Mouse (Mus musculus) heart, adult 2 months (tissue): ENCODE data around the gene Kat2b.

ENCODE experiments used
- CTCF ChIP-seq: fragments of 200-600 bp; IDR thresholded peaks from 2 replicates; pipeline ENCODE4 v1.8.1; 2022; ENCODE audit warnings: antibody characterized with exemption, mild to moderate bottlenecking, moderate library complexity
- EP300 ChIP-seq: fragments of 200-500 bp; IDR thresholded peaks from 2 replicates; pipeline ENCODE4 v1.6.1; 2011; ENCODE audit warnings: low read depth, low read length, control low read depth; ENCODE audit not compliant: insufficient read depth
- POLR2A ChIP-seq: fragments of 200-500 bp; IDR thresholded peaks from 2 replicates; pipeline ENCODE4 v1.6.1; 2011; ENCODE audit warnings: mild to moderate bottlenecking, low read depth, low read length, control low read depth; ENCODE audit not compliant: insufficient read depth

GRCm38 (mm10) chr17:53655081-53655480, 88.4 kb downstream of the Kat2b start:
- TF ChIP-seq POLR2A (no peak), CTCF (no peak), EP300 (no peak)
